Mouse (Mus musculus) retina, embryonic 14.5 days (tissue): ENCODE results near the gene Srxn1.

Experiments
- DNase-seq: peaks from one replicate; pipeline ENCODE4 v3.0.0-alpha.2; 2015; ENCODE audit warnings: low spot score

Srxn1 gene

GRCm38 (mm10) chr2:152119228-152119865, 14.0 kb downstream of the Srxn1 start:
- no peak for DNase-seq

DNA sequence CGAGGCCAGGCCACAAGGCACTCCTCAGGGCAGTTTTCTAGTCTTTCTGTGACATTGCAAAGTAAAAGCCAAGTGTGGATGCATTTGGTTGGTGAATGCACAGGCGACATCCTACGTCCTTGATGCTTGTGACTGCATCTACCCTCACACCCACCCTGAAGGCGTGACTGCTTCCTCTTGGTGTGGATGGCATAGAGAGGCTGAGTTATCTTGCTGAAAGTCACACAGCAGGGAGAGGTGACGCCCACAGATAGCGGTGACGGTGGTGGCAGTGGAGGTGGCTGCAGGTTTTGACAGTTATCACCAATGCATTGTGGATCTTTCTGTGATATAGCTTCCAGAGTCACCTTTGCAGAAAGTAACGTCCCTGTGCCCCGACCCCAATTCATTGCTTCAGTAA, 17.6 kb downstream of the Srxn1 start:
- DNase-seq: no peak

DNA sequence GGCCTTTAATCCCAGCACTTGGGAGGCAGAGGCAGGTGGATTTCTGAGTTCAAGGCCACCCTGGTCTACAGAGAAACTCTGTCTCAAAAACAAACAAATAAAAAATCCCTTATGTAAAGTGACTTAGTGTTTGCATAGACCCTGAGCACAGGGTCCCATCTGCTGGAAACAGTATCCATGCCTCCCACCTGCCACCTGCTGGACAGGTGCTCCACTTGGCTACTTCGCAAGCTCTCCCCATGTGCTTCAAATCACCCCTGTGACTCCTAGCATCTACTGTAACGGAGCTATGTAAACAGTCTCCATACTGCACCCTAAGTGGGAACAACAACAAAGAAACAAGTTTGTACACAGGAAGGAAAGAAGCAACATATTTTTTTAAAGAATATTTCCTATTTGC, 23.3 kb downstream of the Srxn1 start:
- no peak for DNase-seq

DNA sequence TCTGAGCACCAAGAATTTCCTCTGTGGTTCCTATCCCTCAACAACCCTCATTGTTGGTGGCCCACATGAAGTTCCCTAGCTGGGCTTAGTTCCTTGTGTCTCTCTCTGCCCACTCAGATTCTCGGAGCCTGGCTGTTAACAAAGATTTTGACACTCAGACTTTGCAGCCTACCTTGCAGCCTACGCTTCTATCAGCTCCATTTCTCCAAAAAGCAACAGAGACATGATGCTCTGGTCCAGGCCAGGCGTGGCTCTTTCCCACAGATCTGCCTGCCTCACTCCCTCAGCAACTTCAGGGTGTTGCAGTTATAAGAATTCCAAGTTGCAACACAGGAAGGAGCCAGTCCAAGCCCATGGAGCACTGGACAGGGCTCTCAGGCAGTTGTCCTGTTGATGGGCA, 24.5 kb downstream of the Srxn1 start:
- DNase-seq: no peak

GRCm38 (mm10) chr2:152132016-152132415, 26.7 kb downstream of the Srxn1 start:
- no peak for DNase-seq

DNA sequence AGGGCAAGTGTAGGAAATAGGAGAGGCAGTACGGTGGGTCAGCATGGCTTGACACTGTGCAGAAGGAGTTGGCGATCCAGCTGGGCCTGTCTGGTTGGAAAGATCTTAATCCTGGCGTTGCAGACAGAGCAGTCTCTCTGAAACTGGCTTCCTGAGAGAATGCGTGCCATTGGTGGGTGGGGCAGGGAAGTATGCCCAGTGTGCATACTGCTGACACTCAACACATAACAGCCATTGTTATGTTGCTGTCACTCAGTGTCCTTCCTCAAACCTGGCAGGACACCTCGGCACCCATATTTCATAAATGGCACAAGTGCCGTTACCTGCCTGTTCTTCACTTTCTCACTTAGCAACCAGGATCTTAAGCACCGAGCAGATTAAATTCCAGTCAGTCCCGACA, 27.4 kb downstream of the Srxn1 start:
- DNase-seq: no peak

DNA sequence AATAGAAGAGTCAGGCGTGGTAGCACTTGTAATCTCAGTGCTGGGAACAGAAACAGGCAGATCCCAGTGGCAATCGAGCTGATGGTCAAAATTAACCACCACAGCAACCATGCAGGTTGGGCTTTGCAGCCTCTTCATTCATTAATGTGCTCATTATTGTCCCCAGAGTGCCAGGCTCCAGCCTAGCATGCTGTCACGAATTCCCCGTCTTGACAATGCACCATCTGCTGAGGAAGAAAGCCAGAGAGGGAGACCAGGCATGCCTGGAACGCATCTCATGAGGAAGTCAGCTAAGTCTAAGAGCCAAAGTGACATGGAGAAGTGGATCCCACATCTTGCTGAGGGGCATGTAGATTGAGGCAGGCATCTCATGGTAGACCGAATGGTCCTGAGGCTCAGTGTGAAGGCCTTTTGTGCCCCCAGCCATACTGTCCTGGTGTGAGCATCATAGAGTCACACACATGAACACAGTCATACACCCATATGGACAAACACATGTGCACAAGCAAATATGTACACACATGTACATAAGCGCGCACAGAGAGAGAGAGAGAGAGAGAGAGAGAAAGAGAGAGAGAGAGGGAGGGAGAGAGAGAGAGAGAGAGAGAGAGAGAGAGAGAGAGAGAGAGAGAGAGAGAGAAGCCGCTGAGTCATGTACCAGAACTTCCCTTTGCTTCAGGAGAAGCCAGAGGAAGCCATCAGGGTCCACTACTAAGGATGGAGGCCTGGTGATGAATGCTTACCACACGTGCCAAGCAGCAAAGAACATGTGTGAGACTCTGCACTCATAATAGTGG, 34.1 kb downstream of the Srxn1 start:
- peak; percentile 54 for DNase-seq

DNA sequence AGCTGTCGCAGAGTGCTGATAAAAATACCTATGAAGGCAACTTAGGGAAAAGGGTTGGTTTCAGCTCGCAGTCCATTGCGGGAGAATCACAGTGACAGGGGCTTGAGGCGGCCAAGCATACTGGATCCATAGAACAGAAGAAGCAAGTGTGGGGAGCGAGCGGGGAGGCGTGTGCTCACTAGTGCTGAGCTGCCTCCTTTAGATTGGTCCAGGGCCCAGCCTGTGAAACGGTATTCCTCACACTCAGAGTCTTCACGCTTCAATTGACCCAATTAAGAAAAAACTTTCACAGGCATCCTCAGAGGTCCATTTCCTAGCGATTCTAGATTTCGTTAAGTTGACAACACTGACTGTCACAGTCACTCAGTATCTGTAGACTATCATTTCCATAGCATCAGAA, 35.6 kb downstream of the Srxn1 start:
- peak; percentile 58 for DNase-seq

- DNase-seq: no peak
Observed at GRCm38 (mm10) chr2:152141491-152141890, 36.2 kb downstream of the Srxn1 start.

DNA sequence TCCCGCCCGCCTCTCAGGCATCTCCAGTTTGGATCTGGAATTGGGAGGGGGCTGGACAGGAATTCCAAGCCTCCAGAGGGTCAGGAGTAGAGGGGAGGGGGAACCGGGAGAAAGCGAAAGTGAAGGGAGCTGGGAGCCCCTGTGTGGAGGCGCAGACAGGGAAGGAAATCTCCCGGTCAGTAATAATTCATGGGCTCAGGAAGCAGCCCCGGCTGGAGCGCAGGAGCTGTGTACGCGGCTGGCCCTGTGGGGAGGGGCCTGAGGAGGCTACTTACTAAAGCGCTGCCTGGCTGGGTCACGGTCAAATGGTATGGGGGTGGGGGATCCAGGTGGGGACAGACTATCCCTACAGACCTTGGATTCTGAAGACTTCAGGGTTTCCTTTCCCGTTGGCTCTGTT, 36.7 kb downstream of the Srxn1 start:
- peak; percentile 69 for DNase-seq

DNA sequence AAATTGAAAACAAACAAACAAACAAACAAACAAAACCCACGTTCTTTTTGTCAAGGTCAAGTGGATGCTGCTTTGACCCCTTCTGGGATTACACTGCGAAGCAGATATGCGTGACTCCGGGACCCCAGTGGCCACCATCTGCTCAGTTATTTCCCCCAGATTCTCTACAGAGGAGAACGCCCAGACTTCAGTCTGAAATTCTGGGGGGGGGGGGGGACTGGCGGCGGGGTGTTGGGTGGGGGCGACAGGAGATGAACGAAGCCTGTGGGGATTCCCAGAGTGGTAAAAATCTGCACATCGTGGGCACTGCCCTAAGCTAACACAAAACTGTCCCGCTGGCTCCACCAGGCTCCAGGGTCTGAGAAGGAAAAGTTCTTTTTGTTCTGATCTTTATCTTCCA, 37.3 kb downstream of the Srxn1 start:
- DNase-seq: no peak

GRCm38 (mm10) chr2:152143279-152144157, 38.2 kb downstream of the Srxn1 start, which contains the start of gene Tcf15:
Gene Tcf15, plus strand, starts transcription at chr2:152143561.
- peak; percentile 66 for DNase-seq

- DNase-seq: no peak
Observed at GRCm38 (mm10) chr2:152144158-152144450, 38.8 kb downstream of the Srxn1 start.

- no peak for DNase-seq
Observed at GRCm38 (mm10) chr2:152144501-152144900, 39.2 kb downstream of the Srxn1 start.

GRCm38 (mm10) chr2:152145711-152146110, 40.4 kb downstream of the Srxn1 start:
- DNase-seq: no peak

DNA sequence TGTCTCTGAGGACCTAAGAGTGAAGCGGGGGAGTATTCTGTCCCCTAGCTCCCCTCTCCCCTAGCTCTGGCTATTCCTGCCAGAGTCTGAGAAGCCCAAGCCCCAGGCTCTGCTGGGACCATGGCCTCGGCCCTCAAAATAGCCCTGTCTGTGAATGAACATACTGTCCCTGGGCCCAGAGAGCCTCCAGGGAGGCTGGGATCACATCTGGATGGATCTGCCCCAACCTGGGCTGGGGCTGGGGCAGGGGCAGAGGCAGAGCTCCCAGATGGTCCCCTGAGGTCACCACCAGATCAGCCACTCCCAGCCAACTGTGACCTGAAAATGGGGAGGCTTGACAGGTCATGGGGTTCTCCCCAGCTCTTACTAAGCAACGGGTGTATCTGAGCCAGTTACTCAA, 41.8 kb downstream of the Srxn1 start:
- no peak for DNase-seq

DNA sequence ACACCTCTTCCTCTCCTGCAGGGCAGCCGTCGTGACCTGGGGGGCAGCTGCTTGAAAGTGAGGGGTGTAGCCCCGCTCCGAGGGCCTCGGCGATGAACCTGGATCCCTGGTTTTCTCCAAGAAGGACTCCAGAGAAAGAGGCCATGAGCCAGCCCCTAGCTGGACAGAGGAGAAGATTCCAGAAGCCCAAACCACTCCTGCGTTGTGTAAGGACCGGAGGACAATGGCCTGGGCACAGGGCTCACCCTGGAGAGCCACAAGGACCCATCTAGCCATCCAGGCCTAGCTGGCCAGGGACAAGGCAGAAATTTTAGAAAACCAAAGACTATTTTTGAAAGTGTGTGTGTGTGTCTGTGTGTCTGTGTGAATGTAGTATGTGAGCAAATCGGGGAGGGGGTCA, 43.4 kb downstream of the Srxn1 start:
- DNase-seq: no peak

DNA sequence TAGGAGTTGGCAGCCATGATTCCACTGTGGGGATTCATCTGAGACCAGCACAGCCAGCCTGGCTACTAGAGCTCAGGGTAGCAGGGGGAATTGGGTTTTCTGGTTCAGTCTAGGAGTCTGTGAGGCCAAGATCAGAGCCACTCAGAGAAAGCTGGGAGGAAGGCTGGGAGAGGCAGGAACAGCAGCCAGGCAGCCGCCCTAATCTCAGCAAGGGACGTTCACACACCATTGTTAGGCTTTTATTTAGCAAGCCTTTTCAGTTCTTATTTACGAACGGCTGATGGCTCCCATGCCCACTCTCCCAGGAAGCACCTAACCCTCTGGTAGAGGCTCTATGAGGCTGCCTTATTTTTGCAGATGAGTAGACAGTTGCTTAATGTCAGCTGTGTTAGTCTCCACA, 44.6 kb downstream of the Srxn1 start:
- no peak for DNase-seq

- no peak for DNase-seq
Observed at GRCm38 (mm10) chr2:152150373-152150772, 45.1 kb downstream of the Srxn1 start.

DNA sequence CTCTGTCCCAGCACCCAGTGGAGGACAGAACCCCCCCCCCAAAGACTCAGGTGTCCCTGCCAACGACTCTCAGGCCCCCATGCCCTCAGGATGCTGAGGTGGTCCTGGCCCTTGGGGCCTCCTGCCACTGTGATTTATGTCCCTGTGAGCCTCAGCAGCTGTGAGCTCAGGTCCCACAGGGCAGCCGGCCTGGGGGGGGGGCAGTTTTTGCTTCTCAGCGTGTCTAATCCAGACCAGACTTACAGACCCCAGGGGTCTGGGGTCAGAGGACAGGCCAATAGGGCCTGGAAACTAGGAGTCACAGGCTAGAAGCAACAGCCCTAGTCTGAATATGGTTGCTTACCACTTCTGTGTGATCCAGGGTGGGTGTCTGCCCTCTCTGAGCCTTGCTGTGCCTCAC, 48.0 kb downstream of the Srxn1 start:
- DNase-seq: no peak

DNA sequence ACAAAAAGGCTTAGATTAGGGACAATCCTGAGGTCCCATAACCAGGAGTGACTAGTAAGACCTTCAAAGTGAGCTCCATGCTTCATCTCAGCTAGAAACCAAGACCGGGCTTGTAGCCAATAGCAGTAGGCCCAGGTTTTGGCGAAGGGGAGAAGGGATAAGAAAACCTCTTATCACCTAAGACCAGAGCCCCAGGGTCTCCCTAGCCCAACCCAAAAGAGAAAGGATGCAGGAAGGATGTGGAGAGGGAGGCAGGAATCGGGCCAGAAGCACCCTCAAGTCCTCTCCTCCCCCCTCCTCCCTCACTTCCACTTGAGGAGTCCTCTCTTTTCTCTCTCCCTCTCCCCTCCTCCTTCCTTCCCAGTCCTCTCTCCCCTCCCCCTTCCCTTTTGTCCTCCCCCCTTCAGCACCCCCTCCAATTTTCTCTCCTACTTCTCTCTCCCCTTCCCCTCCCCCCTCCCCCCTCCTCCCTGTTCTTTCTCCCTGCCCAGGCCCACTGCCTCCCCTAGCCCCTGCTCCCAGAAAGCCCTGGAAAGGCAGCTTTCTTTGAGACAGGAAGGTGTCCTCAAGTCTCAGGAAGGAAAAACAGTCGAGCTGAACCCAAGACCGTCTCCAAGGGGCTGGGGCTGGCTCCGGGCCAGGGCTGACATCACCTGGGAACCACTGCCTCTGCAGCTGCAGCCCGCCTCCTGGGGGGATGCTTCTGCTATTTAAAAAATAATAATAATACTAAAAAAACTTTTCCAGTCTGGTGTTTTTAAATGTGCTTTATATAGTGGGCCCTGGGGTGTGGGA, 50.3 kb downstream of the Srxn1 start:
- DNase-seq: no peak

GRCm38 (mm10) chr2:152156471-152156870, 51.2 kb downstream of the Srxn1 start:
- no peak for DNase-seq
